Mouse (Mus musculus) heart, embryonic 11.5 days (tissue): Measurements from ENCODE around the gene Gm5447. TPM values are rescaled to one million over a fixed set of nuclear protein-coding genes. Genes with fewer than 3 reads are reported as not detected.

Source experiments
- ATAC-seq: fragments of 200-750 bp; cut with Nextera tagmentation; replicated peaks from 2 replicates; pipeline ENCODE4 v1.8.0; 2017; ENCODE audit warnings: moderate library complexity; ENCODE audit not compliant: insufficient number of reproducible peaks, low FRiP score, low TSS enrichment
- H3K27ac ChIP-seq: fragments of 300-500 bp; sonication (generic); 2 replicates; pipeline ENCODE4 v1.5.1; 2014; ENCODE audit warnings: mild to moderate bottlenecking, low read depth, low read length
- H3K27me3 ChIP-seq: fragments of 300-500 bp; sonication (generic); 2 replicates; pipeline ENCODE4 v1.6.1; 2014; ENCODE audit warnings: mild to moderate bottlenecking, low read length, mixed read lengths; ENCODE audit not compliant: control insufficient read depth, insufficient read depth
- H3K36me3 ChIP-seq: fragments of 300-500 bp; sonication (generic); 2 replicates; pipeline ENCODE4 v1.6.1; 2014; ENCODE audit warnings: mild to moderate bottlenecking, low read length, moderate library complexity, mixed read lengths; ENCODE audit not compliant: control insufficient read depth, insufficient read depth
- H3K4me1 ChIP-seq: fragments of 300-500 bp; sonication (generic); 2 replicates; pipeline ENCODE4 v1.6.1; 2014; ENCODE audit warnings: low read length; ENCODE audit not compliant: control insufficient read depth, insufficient read depth
- H3K4me2 ChIP-seq: fragments of 300-500 bp; sonication (generic); 2 replicates; pipeline ENCODE4 v1.6.1; 2014; ENCODE audit warnings: mild to moderate bottlenecking, moderate library complexity
- H3K4me3 ChIP-seq: fragments of 300-500 bp; sonication (generic); 2 replicates; pipeline ENCODE4 v1.5.1; 2014; ENCODE audit warnings: low read depth, low read length
- H3K9ac ChIP-seq: fragments of 300-500 bp; sonication (generic); 2 replicates; pipeline ENCODE4 v1.6.1; 2014; ENCODE audit warnings: mild to moderate bottlenecking, low read depth, low read length, moderate library complexity
- H3K9me3 ChIP-seq: fragments of 300-500 bp; sonication (generic); replicated peaks from 2 replicates; pipeline ENCODE4 v1.6.1; 2016; ENCODE audit warnings: low read length; ENCODE audit not compliant: control insufficient read depth
- WGBS: fragments of 180-500 bp; shearing (Covaris S2); extraction: QIAGEN DNeasy Blood & Tissue Kit; methylation state at CpG from one replicate; pipeline ENCODE4 v1.1.7; 2014; ENCODE audit not compliant: insufficient replicate concordance; 5-methylcytosine and 5-hydroxymethylcytosine counted together
- polyA plus RNA-seq: library from polyadenylated mRNA; unstranded; fragments of >200 nt; fragmentation: Nextera tagmentation; extraction: Ambion mirVana; gene quantifications from 2 replicates; pipeline ENCODE4 v1.2.1, GENCODE M21; 2014

Gm5447 gene
- not detected in 2 replicates for polyA plus RNA-seq

DNA sequence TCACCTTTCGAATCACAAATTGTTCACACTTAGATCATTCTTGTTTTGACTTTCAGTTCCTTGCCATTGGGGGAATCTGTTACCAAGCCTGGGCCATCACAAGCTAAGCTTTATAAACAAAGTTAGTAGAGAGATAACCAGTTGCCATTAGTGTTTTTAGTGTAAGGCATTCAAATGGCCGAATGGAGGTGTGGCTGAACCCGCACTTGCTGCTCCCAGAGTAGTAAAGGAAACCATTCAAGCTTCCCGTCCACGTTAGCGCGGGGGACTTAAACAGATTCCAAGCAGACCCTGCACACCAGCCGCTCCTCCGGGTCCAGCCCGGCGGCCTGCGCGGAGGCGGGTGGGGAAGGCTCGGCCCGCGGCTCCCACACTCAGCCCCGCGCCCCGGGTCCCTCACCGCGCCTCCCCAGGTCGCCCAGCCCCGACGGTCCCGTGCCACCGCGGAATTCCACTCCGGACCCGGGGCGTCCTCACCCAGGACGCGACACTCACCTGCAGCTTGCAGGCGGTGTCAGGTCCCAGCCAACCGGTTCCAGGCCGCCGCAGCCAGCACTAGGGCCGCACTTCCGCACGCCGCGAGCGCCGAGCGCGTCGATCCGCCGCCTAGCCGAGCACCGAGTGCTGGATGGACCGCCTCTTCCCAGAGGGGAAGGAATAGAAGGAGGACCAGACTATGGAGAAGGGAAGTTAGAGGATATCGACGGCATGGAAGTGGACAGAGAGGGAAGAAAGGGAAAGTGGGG, at the start of gene Gm5447, which contains the start of gene Exoc2:
TSS of gene Gm5447 (plus strand) at position 704 of the 746 bp plus-strand sequence.
TSS of gene Exoc2 (minus strand) at position 593 of the 746 bp plus-strand sequence.
- peaks cover 7% of the 10 kb centered on the region for H3K4me1 ChIP-seq
- no peaks in the 10 kb centered on the region for H3K9me3 ChIP-seq
- peak within 1 kb of the TSS; percentile 78 for H3K4me2 ChIP-seq
- 0 out of 2 replicates have a peak, but pooled peaks cover 3% of the 10 kb centered on the region for H3K27me3 ChIP-seq
- H3K9ac ChIP-seq, result peak within 1 kb of the TSS; percentile 84
- ATAC-seq, result peak; percentile 85
- H3K27ac ChIP-seq, result peak within 1 kb of the TSS; percentile 87
- H3K4me3 ChIP-seq, result peak within 1 kb of the TSS; percentile 92
- no peaks in the 10 kb centered on the region for H3K36me3 ChIP-seq
- WGBS, result under 1% methylated on average over 54 of the region's 54 CpGs

GRCm38 (mm10) chr13:30924269-30924668, 49.7 kb upstream of the Gm5447 start:
- H3K4me1 ChIP-seq, result no peaks in the 10 kb centered on the region
- 88% methylated on average over 6 of the region's 6 CpGs for WGBS

DNA sequence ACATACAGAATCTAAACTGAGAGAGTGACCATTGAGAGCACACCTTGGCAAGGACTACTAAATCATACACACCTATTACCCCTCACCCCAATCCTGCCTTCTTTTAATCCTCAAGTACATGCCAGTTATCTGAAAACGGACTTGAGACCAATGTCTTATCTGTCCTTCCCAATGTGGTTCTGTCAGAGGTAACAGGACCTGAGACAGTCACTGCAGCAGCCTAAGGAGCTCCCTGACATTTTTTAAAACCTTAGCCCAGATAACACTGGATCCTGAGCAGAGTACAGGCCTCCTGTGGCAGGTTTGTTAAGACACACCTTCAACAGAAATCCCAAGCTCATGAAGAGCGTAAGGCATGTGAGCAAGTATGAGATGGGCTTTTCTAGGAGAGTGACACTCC, 44.9 kb upstream of the Gm5447 start:
- Histone ChIP-seq H3K27me3 (no peaks in the 10 kb centered on the region), H3K4me3 (no peak overlapping the region), H3K4me2 (no peak overlapping the region), H3K9me3 (no peaks in the 10 kb centered on the region), H3K4me1 (no peaks in the 10 kb centered on the region), H3K36me3 (peaks cover 10% of the 10 kb centered on the region; the same call in 1 of the 2 replicates), H3K9ac (no peak overlapping the region), H3K27ac (no peak overlapping the region)
- WGBS, result 66% methylated on average over 2 of the region's 2 CpGs
- ATAC-seq, result no peak

More at GRCm38 (mm10) chr13:30924269-30924668, 49.7 kb upstream of the Gm5447 start:
- ATAC-seq, result no peak
- H3K27me3 ChIP-seq, result no peaks in the 10 kb centered on the region
- no peak overlapping the region for H3K27ac ChIP-seq
- H3K9me3 ChIP-seq, result no peaks in the 10 kb centered on the region
- H3K36me3 ChIP-seq, result peaks cover 5% of the 10 kb centered on the region; the same call in 1 of the 2 replicates
- no peak overlapping the region for H3K4me2 ChIP-seq
- H3K9ac ChIP-seq, result no peak overlapping the region
- H3K4me3 ChIP-seq, result no peak overlapping the region

DNA sequence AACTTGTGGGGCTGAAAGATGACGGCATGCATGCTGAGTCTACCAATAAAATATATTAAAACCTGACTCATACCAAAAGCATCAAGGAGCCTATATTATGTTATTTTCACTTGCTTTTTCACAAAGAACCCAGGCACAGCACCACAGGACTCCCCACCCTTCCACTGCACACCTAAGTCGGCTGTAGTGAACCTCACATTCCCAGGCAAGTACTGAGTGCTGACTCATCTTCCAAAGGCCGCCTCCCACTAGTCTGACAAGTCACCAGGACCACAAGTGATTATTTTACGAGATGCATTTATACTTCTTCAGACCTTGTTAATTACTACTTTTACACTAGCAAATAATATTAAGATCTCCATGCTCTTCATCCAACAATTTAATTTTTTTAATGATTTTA, 42.4 kb upstream of the Gm5447 start:
- H3K27me3 ChIP-seq, result no peaks in the 10 kb centered on the region
- H3K4me1 ChIP-seq, result no peaks in the 10 kb centered on the region
- H3K4me2 ChIP-seq, result no peak overlapping the region
- H3K9ac ChIP-seq, result no peak overlapping the region
- no peak for ATAC-seq
- WGBS, result 70% methylated on average over 4 of the region's 4 CpGs
- no peaks in the 10 kb centered on the region for H3K9me3 ChIP-seq
- H3K4me3 ChIP-seq, result no peak overlapping the region
- no peak overlapping the region for H3K27ac ChIP-seq
- H3K36me3 ChIP-seq, result peaks cover 5% of the 10 kb centered on the region; the same call in 1 of the 2 replicates

- Histone ChIP-seq H3K4me1 (no peaks in the 10 kb centered on the region), H3K4me2 (no peak overlapping the region), H3K9me3 (no peaks in the 10 kb centered on the region), H3K27ac (no peak overlapping the region), H3K4me3 (no peak overlapping the region), H3K36me3 (peaks cover 5% of the 10 kb centered on the region; the same call in 1 of the 2 replicates), H3K27me3 (no peaks in the 10 kb centered on the region), H3K9ac (no peak overlapping the region)
- ATAC-seq, result no peak
- 84% methylated on average over 6 of the region's 6 CpGs for WGBS
Measured at GRCm38 (mm10) chr13:30932972-30933371, 41.0 kb upstream of the Gm5447 start.

- Histone ChIP-seq H3K27ac (peak overlapping the region; percentile 43; the same call in 1 of the 2 replicates), H3K27me3 (no peaks in the 10 kb centered on the region), H3K9me3 (no peaks in the 10 kb centered on the region), H3K4me2 (no peak overlapping the region), H3K4me3 (no peak overlapping the region), H3K4me1 (peaks cover 7% of the 10 kb centered on the region; the same call in 1 of the 2 replicates), H3K9ac (no peak overlapping the region), H3K36me3 (no peaks in the 10 kb centered on the region)
- ATAC-seq, result no peak
Measured at GRCm38 (mm10) chr13:30945788-30946187, 28.2 kb upstream of the Gm5447 start.

DNA sequence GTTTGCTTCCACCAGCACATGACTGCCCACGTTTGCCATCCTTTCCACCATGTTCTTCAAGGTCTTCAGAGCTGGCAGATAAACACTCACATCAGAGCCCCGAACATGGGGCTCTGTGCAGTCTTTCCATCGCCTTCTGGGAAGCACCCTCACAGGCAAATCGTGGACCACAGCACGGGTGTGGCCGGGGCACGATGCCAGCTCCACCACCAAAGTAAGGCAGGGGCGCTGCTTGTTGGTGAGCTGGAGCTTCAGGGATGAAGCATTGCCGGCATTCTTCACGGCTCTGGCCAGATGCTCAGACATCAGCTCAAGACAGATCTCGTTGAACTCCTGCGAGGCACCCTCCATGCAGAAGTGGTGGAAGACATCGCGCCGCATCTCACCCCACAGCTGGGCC, 26.9 kb upstream of the Gm5447 start:
- H3K4me1 ChIP-seq, result peaks cover 7% of the 10 kb centered on the region; the same call in 1 of the 2 replicates
- no peak overlapping the region for H3K27ac ChIP-seq
- H3K4me2 ChIP-seq, result no peak overlapping the region
- no peaks in the 10 kb centered on the region for H3K27me3 ChIP-seq
- H3K9me3 ChIP-seq, result no peaks in the 10 kb centered on the region
- no peak overlapping the region for H3K9ac ChIP-seq
- no peak for ATAC-seq
- no peak overlapping the region for H3K4me3 ChIP-seq
- WGBS, result 87% methylated on average over 15 of the region's 15 CpGs
- no peaks in the 10 kb centered on the region for H3K36me3 ChIP-seq

DNA sequence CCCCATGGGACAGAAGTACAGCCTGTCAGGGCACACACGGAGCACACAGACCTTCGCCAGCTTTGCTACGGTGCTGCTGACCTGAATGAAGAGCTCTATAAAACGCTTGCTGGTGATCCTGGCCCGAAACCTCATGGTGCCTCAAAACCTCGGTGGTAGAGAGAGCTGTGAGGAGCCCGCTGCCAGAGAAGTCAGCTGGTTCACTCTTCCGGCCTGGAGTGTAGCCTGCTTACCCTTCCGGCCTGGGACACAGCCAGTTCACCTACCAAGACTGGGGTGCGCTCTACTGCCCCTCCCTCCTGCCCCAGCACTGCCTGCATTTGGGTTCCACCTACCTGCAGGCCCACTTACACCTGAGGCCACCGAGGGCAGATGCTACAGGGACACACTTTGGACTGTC, 26.5 kb upstream of the Gm5447 start, which contains the start of gene Hus1b:
TSS of gene Hus1b (minus strand) at position 220 of the 400 bp plus-strand sequence.
- 87% methylated on average over 11 of the region's 11 CpGs for WGBS
- Histone ChIP-seq H3K4me1 (peaks cover 7% of the 10 kb centered on the region; the same call in 1 of the 2 replicates), H3K27me3 (no peaks in the 10 kb centered on the region), H3K4me3 (no peak within 1 kb of the TSS), H3K36me3 (no peaks in the 10 kb centered on the region), H3K27ac (no peak within 1 kb of the TSS), H3K9ac (no peak within 1 kb of the TSS), H3K9me3 (no peaks in the 10 kb centered on the region), H3K4me2 (no peak within 1 kb of the TSS)
- ATAC-seq, result no peak
